Mouse (Mus musculus) layer of hippocampus, postnatal 14 days (tissue): ENCODE measurements at regions not wholly inside any gene's neighbourhood (a gene's known extent, or its start where the extent isn't known, plus 50 kb on each side); places are given as distances from the start of the nearest gene placed in this dataset.

Experiments used
- DNase-seq, 2 experiments: peaks; one replicate each; pipeline ENCODE4 v3.0.0; 2021 to 2022; ENCODE audit warnings: low spot score in 2 of 2, mixed read lengths in 1 of 2

DNA sequence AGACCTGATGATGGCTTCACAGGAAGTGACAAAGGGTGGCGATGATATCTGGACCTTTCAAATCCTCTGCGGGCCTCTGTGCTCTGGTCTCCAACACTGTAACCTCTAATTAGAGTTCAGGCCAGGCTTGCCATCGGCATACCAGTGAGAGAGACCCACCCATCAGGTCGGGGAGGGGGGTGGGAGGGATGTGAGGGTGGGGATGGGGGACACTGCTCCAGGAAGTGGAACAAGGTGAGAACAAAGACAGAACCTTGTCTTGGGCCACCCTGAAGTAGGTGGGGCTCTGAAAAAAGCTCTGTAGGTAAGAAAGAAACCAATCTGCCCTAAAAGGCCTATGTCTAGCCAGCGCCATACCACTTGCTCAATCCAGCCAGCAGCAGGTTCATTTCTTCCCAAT, 243.0 kb upstream of the Tle3 start:
- DNase-seq: no peak

DNA sequence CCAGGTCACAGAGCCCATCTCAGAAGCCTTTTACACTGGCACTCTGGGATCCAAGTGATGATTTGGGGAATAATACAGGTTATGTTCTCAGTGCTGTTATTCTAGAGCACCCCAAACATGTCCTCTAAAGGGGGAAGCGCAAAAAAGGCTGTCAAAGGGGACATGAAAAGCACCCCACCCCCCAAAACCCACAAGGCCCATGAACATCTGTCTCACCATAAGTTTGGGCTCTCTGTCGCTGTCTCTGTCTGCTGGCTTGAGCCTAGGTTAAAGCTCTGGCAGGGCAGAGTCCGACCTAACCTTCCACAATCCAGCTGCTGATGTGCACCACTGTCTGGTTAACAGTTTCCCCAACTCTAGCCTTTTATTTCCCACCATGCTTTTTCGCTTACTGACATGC, 241.3 kb upstream of the Tle3 start:
- DNase-seq: no peak

DNA sequence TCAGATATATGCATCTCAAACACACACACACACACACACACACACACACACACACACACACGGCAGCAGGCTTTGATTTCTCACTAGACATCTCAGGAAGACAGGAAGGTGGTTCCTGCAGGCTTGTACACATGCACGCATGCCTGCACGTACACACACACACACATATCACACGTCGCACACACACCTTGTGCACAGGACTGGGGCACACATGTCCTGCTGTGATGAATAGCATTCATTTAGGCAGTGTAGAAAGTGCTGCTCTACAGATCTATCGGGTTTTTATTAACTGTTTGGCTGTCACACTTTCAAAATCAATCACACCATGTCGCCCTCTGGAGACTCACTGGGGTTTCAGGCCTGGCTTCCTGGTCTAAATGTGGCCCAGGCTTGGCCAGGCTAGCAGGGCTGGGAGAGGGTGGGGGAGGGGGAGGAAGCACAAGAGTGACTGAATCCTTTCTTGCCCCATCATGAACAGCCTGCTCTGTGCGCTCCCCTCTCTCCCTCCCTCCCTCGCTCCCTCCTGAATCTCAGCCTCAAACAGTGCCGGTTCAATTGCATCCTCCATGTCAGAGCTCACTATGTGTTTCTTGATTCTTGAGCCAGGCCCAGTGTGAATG, 236.8 kb upstream of the Tle3 start:
- DNase-seq: no peak

DNA sequence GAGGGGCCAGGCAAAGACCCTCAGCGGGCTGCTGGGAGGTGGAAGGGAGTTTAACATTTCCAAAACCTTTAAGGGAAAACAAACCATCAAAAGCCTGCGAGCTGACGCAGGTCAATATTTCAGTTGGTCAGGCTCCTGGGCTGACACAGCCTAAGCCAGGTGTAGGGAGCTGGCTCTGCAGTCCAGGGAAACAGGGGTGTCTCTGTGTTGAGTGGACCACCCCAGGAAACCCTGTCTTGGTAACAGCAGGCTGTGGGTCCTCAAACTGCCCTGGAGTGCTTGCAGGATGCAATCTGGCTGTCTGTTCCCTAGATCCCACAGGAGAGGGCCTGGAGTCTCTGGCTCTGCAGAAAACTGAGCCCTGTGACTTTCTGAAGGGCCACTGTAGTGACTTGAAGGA, 236.2 kb upstream of the Tle3 start:
- DNase-seq: no peak

DNA sequence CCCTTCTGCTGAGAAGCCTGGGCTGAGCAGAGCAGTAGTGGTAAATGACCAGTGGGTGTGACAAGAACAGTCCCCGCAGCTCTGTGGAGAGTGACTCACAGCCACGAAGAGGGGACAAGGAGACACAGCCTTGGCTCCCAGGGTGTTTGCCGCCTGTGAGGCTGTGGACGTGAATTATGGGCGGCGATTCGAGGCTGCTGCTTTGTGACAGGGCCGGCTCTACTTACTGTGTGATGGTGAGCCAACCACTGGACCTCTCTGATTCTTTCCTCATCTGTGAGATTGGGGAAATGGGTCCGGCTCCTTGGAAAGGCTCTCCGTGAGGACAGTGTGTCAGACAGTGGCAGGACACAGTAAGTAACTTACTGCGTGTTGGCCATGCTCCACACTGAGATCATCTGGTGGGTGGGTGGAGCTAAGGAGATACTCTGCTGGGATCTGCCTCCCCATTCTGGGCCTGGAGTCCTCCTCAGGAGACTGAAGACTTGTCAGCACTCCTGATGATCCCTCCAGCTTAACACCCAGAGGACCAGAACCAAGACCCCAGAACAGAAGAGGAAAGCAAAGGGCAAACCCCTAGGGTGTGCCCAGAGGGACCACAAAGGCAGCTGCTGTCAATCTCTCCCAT, 233.3 kb upstream of the Tle3 start:
- no peak for DNase-seq

DNA sequence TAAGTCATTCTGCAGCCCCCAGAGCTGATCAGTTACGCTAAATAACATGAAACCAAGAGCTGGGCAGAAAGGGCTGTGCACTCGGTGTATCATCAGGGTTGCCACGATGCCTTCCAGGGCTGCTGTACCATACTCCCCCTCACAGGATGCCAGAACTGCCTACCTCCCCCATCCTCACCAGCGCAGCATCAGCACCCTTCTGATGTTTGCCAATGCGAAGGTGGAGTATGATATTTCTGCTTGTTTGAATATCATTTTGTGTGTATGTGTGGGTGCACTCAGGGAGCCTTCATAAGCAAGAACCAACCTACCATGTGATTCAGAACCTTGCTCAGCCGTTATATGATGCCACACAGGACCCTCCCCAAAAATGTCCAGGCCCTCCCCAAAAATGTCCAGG, 229.1 kb upstream of the Tle3 start:
- no peak for DNase-seq

DNA sequence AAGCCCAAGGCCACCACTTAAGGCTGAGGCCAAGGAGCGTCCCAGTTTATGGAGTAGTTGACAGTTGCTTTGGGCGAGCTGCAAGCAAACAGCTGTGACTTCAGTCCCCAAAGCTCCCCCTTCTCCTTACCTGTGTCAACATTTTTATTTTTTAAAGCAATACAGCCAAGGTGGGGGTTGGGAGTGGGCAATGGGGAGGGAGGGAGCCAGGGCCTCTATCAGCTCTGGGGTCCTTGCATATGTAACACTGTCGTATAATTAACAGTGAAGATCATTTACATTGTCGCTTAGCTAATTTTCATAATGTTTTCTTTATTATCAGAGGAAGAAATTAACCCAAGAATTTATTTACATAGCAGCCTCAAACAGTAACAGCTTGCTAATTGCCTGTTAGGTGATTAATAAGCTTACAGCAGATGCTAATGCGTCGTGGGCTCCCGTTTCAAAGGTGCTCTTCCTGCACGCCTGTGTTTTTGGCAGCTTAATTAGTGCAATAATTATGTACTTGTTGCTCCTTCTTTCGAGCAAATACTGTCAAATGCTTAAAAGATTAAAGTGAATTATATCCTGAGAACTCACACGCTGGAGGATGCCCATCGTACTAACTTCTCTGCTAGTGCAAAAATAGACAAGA, 227.4 kb upstream of the Tle3 start:
- DNase-seq: no peak

DNA sequence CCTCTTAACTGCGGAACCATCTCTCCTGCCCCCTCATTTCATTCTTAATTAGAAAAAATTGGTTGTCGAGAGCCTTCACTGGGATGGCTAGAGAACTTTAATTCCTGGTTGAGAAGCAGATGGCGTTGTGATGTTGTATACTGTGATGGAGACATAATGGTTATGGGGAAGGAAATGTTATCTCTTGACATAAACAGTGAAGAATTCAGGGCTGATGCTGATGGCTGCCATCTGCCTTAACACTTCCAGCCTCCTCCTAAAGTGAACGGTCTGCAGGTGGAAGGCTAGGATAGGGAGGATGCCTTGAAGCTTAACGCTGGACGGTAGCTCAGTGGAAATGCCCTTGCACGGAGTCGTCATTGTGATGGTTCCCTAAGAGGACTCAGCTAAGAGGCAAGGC, 226.4 kb upstream of the Tle3 start:
- DNase-seq: no peak

DNA sequence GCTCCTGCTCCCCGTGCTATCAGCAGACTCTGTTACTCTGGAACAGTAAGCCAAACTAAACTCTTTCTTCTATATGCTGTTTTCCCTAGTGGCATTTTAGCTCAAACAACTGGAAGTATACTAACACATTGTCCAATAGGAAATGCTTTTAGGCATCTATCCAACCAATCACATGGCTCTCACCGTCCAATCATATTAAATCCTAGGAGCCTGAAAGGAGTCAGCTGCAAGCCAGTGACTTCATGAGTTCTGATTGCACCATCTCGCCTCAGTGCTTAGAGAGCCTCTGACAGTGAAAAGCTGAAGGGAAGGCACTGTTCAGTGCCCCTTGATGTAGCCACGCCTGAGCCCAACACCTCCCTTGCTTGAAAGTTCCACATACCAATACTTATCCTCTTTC, 221.0 kb upstream of the Tle3 start:
- no peak for DNase-seq

DNA sequence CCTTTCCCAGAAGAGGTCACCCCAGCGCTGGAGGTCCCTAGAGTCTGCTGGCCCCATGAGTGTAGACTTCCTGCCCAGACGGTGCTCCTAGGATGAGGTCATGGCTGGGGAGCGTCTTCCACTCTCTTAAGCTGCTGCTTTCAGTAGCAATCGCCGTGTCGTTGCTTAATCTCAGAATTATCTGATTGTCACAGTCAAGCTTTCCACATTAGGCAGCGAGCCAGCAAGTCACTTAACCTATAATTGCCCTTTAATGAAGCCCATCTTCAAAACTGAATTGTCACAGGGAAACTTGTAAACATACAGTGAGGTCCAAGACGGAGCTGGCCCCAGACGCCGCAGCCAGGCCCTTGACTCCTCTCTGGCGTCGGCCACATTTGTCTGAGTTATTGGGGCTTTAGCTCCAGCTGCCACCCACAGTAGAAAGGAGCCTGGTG, 220.2 kb upstream of the Tle3 start:
- no peak for DNase-seq

DNA sequence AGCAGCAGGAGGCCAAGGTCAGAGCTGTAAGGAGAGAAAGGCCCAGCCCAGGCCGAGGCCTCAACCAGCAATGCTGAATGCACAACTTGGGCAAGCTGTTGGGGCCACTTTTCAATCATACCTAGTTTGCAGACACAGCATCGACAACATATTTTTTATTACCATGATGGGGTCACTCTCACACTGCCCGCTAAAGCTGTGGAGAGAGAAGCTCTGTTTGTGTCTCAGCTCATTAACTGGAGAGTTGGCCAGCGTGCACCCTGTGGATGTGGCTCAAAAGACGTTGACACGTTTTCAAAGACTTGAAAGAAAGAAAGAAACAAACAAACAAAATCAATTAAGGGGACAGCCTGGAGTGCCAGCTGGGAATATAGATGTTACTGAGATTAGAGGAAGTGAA, 217.4 kb upstream of the Tle3 start:
- no peak for DNase-seq

DNA sequence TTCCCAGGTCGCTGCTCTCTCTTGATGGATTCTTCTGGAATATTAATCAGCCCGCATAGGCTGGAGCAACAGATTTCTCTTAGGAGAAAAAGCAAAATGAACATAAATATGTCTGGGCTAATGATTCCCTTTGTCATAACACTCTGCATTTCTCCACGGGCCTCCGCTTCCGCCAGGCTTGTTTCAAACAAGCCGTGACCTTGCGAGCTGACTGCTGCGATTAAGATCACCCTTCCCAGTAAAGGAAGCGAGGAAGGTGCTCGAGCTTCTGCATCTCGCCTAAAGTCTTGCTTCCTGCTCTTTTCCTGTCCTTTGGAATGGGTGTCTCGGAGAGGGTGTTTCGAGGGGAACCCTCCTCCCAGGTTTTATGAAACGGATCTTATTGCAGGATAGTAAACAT, 216.3 kb upstream of the Tle3 start:
- DNase-seq: no peak

DNA sequence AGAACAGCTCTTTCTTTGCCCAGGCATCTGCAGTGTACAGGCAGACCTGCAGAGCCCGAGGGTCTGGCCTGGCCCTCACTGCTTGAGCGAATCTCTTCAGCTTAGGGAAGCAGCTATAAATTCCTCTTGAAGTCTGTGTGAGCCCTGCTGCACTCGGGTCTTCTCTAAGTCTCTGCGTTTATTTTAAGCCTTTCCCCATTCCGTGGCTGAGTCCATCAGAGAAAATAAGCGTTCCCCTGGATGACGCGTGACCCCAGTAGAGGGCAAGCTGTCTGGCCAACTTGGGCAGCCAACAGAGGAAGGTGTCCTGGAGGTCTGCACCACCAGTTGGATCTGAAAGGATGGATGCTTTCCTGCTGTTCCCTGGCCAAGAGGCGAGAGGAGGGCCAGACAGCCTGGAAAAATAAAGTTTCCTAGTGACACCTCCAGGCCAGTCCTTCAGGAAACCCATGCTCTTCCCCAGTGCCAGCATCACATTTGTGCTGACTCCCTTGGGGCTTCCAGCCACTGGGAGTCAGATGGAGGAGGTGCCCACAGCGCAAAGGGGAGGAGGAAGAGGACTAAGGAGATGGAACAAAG, 213.9 kb upstream of the Tle3 start:
- DNase-seq: no peak

DNA sequence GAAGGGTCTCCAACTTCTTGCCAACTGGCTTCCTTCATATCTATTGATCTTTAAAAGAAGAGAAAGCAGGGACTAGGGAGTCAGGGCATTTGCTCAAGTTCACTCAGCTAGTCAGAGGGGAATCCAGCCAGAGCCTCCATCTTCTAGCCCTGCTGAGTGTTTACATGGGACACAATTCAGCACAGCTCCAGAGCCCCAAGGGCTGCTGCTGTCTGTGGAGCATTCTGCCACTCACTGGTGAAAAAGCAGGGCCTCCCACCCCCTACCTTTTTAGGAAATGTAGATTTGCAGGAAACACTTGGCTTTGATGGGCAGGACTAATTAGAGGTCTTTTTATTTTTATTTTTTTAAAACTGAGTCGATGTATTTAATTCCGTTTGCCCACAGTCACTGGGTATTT, 213.0 kb upstream of the Tle3 start:
- no peak for DNase-seq

DNA sequence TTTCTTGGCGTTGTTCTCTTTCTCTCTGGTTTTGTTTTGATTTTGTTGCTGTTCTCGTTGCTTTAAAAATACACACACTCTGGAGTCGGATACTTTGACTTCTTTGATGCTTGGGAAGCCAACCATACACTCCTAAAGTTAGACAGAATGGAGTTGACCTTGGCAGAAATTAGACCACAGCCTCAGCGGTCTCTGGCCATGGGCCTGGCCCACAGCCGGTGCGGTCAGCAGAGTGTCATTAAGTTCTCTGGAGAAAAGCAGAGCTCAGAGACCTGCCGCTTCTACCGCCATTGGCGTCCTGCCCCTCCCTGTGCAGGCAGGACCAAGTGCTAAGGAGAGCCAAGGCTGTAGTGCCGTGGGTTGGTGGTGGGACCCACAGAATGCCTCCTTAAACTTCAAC, 212.6 kb upstream of the Tle3 start:
- DNase-seq: no peak

DNA sequence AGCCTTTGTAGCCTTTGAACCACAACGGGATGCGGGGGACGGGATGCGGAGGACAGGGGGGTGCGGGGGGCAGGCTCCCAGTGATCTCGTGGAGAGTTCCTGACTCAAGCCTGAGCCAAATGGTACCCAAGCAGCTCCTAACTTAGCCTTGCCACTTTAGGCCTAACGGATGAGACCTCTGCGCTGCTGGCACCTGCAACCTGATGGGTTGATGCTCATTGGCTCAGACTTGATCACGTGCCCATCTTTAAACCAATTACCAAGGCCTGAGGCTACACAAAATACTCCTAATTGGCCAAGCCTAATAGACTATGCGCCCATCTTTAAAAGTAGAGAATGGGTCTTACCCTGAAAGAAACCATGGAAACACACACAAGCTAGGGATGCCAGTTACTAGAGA, 209.3 kb upstream of the Tle3 start:
- no peak for DNase-seq

DNA sequence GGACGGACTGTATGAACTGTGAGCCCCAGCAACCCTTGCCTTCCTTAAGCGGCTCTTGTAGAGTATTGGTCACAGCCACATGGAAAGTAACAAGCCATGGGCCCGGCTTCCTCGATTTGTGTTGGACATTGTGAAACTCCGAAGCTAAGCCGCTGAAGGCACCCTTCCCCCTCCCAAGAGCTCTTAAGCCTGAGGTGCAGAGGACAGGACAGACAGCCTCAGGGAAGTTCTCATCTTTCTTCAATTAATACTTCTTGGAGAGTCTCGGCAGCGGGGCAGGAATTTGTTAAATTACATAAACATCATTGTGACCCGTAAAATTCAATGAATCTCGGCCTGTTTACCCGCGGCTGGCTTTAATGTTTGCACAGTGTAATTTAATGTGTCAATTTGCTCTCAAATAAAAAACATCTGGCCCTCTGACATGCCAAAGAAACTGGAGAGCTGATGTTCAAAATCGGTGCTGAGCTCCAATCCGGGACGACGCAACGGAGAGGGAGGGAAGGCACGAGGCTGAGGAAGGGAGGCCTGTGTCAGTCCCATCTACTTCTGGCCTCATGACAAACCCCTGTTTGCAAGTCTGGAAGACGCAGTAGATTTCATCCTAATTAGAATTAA, 208.4 kb upstream of the Tle3 start:
- no peak for DNase-seq

DNA sequence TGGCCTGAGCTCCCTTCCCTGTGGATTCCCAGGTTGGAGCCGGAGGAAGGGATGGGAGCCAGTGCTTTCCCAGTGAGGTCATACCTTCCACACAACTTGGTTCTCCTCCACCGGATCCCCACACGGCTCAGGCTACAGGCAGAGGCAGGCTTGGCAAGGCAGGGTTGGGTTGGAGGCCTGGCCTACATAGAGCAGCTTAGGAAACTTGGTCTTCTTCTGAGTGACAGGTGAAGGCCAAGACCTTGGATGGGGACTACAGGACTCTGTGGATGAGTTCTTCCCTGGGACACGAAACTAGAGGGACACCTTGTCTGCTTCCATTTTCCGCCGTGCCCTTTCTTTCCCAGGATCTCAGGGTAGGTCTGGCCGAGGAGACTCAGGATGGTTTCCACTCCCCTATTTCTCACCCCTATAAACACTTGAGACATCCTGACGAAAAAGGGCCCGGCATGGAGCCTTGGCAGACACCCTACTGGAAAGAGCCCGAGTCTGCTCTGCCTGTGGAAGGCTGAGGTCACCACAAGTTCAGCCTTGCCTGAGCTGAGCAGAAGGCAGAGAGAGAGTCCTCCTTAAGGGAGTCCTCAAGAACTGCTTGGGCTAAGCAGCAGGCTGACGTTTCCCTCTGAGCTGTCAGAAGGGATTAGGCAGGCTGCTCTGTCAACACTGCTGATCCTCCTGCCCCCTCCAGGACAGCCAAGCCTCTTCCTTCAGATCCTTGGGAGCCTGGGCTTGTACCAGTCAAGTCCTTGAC, 207.5 kb upstream of the Tle3 start:
- DNase-seq: no peak

DNA sequence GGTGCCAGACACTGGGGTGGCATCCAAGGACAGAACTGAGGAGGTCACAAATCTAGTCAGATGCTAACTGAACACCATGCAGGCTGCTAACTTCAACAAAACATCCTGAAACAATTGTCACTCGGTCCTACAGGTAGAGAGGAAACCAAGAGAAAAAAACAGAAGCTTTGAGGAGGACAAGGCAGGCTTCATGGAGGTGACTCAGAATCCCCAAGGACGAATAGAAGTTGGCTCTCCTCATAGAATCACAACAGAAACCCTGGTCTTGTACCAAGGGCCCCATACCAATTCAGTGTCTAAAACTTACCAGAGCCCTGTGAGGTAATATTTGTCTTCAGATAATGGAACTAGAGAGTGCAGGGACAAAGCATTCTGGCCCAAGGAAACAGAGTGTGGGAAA, 206.1 kb upstream of the Tle3 start:
- DNase-seq: no peak

DNA sequence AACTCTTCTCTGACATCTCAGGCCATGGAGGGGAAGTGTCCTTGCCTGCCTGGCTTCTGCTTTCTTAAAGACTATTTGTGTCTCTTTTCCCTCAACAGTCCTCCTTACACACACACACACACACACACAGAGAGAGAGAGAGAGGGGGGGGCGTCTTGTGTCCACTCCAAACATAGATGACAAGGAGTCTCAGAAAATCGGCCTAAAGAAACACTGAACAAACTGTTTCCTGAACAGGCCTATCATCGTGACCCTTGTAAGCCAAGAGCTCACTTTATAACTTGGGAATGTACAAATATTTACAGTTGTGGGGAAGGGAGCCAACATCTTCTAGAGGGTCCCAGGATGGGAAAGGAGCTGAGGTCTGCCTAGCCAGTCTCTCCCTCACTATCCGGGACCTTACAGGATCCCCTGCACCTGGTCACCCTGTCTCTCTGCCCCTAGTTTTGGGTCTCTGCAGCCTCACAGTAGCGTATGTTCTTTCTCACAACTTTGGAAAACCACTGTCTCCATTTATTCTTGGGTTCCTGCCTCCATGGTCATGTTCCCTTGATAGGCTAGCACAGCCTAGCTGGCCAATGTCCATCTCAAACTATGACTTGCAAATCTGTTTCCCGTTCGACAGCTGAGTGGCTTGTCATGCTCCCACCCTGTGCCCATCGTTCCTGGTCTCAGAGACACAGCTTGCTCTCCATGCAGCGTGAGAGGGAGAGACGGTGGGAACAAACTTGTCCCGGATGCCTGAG, 204.9 kb upstream of the Tle3 start:
- DNase-seq: no peak

DNA sequence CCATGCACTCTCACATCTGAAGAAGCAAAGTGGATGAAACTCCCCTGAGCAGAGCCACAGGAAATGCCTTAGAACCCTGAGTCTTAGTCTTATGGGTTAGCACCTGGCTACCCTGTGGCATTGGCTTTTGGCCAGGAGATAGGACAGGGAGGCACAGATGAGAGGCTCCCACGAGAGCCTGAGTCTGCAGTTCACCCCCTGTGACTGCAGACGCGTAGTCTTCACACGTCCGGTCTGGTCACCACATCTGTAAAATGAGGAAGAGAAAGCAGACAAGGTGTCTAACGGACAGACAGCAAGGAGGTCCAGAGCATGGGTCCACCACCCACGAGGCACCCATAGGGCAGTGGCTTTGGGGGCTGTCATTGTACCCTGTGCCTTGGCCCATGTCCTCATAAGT, 203.2 kb upstream of the Tle3 start:
- no peak for DNase-seq
